Mouse (Mus musculus) c-Kit-positive CD71-negative TER-119-negative erythroid progenitor cells, embryonic 14.5 days (primary cell): ENCODE measurements at regions not wholly inside any gene's neighbourhood (a gene's known extent, or its start where the extent isn't known, plus 50 kb on each side); places are given as distances from the start of the nearest gene placed in this dataset.

Experiments
- DNase-seq: peaks from one replicate; pipeline ENCODE4 v3.0.0-alpha.2; 2013; ENCODE audit warnings: low read depth

GRCm38 (mm10) chr4:81727735-81728581, 285.3 kb upstream of the Mpdz start:
- no peak for DNase-seq

- DNase-seq, result no peak
These were observed 284.4 kb upstream of the Mpdz start for GRCm38 (mm10) chr4:81726761-81727723.

- DNase-seq, result no peak
These were observed 282.1 kb upstream of the Mpdz start for GRCm38 (mm10) chr4:81724751-81725150.

GRCm38 (mm10) chr4:81712378-81712777, 269.8 kb upstream of the Mpdz start:
- DNase-seq, result no peak

- no peak for DNase-seq
These were observed 252.6 kb upstream of the Mpdz start for GRCm38 (mm10) chr4:81695182-81695581.

GRCm38 (mm10) chr4:81677205-81677604, 234.6 kb upstream of the Mpdz start:
- no peak for DNase-seq

- DNase-seq, result no peak
These were observed 232.3 kb upstream of the Mpdz start for GRCm38 (mm10) chr4:81674871-81675270.

- DNase-seq, result no peak
These were observed 231.0 kb upstream of the Mpdz start for GRCm38 (mm10) chr4:81673398-81674265.

GRCm38 (mm10) chr4:81671986-81672385, 229.4 kb upstream of the Mpdz start:
- no peak for DNase-seq

- DNase-seq, result no peak
These were observed 226.6 kb upstream of the Mpdz start for GRCm38 (mm10) chr4:81669181-81669580.

- no peak for DNase-seq
These were observed 218.5 kb upstream of the Mpdz start for GRCm38 (mm10) chr4:81661096-81661495.

- DNase-seq, result no peak
These were observed 185.8 kb upstream of the Mpdz start for GRCm38 (mm10) chr4:81628496-81628828.

GRCm38 (mm10) chr4:81627714-81628495, 185.3 kb upstream of the Mpdz start:
- no peak for DNase-seq

- no peak for DNase-seq
These were observed 182.8 kb upstream of the Mpdz start for GRCm38 (mm10) chr4:81625348-81625934.

GRCm38 (mm10) chr4:81624111-81624510, 181.5 kb upstream of the Mpdz start:
- no peak for DNase-seq

GRCm38 (mm10) chr4:81621391-81622137, 178.9 kb upstream of the Mpdz start:
- DNase-seq, result no peak

- DNase-seq, result no peak
These were observed 174.6 kb upstream of the Mpdz start for GRCm38 (mm10) chr4:81617191-81617590.

- no peak for DNase-seq
These were observed 168.6 kb upstream of the Mpdz start for GRCm38 (mm10) chr4:81611191-81611590.

GRCm38 (mm10) chr4:81600396-81600795, 157.8 kb upstream of the Mpdz start:
- no peak for DNase-seq

- DNase-seq, result no peak
These were observed 154.8 kb upstream of the Mpdz start for GRCm38 (mm10) chr4:81597390-81597789.
